Mouse (Mus musculus) mature B cell (primary cell): Measurements from ENCODE around the gene Htr7.

Source experiments
- in situ Hi-C: fragments of 300-500 bp; cut with MboI; formaldehyde crosslinking; loops from 2 replicates; pipeline ENCODE4 v1.14.3; 2019

Gene Htr7

DNA sequence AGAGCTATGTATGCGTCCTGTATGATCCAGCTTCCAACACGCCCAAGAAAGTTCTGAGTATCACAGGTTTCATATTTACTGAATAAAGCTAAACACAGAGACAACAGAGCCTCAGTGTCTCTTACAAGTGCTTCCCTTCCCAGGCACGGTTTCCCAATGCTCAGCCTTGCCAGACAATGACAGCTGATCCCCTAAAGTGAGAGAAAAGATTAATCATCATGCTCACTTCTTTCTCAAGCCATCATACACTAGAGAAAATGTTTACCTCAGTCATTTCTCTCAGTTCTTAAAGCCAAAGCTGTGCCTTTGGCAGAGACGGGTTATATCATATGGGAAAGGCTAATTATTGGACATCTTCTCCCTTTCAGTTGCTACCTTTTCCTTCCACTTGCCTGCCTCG is 99.7 kb downstream of the Htr7 start:
- in situ Hi-C loops: no loop called here

DNA sequence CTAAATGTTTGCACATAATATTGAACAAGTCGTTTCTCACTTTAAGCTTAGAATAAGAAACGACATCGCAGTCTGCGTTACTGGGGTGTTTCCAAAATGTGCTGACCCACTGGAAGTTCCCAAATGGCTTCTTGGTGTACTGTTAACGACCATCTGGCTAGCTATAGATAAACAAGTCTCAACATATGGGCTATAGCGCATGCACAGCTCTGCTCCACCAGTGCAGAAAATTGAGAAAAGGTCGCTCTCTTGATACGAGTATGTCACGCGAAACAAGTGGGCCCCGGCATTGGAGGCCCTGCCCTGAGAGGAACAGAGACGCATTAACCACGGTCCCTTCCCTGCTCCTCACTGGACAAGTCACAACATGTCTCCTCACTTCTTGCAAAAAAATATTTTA is 101.6 kb downstream of the Htr7 start:
- in situ Hi-C loops: no loop called here

DNA sequence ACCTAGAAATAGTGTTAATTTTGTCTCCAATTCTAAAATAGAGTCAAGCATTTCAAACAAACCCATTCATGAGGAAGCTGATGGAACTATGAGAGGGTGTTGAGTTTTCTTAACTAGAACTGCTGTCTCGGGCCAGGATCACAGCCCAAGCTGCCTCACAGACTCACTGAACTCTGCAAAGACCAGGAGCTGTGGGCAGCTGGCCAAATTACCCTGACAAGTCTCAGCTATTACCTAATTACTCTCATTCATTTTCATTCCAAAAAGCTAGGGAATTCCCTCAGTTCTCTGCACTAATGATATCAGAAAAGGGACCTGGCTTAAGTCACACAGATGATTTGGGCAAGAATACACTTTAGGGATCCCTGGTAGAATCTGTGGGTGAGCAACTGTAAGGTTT is 107.4 kb downstream of the Htr7 start:
- in situ Hi-C loops: no loop called here

DNA sequence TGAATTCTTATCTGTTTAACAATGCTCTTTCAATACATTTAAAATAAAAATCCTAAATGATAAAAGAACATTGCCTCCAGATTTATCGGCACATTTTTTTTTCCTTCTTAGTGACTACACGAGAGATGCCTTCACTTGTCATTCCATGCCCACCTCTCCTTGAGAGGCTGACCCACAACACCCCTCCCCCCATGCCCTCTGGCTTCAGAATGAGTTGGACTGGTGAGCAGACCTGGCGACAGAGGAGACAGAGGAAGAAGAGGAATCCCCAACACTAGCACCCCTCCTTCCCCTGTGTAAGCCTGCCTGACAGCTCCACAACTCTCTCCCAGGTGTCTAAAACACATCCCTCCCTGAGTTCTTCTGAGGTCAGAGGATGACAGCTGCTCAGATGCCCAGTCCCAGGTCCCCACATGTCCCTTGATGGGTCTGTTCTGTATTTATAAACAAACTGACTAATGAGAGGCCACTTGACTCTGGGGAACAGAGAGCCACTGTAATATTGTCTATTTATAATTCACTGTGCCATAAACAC is 132.3 kb downstream of the Htr7 start:
- in situ Hi-C loops: no loop called here

DNA sequence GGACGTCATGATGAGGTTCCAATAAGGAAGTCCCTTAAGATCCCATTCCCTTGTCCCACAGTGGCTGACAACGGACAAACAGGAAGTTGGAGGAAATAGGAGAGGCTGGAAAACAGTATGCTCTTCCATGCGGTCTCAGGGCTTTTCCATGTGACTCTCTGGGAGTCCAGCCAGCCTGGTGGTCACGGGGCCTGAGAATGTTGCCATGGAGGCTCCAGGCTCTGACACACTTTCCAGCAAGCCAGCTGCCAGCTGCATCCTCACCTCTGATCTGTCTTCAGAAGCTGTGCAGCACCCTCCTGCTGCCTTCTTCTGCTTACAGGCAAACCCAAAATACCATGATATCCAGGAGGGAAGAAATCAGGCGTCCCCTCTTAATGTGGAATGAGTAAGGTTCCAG is 132.9 kb downstream of the Htr7 start:
- in situ Hi-C loops: no loop called here
